Mouse (Mus musculus): ENCODE measurements around the gene Sh3rf3.
"Not testable (repeated sequence)": the region's sequence is repeated elsewhere in the genome, so short reads cannot be mapped to it uniquely, and the experiment has no call there.

The Sh3rf3 gene

DNA sequence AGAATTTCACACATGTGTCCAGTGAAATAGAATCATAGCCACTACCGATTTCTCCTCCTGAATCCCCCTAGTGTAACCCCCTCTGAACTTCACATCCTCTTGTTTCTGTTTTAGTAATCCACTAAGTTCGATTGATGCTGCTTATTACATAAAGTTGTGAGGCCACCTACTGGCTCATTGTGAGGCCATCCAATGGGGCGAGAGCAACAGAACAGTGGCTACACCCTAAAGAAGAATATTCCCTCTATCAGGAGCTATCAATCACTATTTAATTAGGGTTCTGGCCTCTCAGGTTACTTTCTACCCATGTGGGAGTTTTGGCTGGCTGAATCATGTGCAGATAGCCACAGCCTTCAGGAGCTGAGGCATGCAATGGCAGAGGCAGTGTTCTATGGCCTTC lies 182.0 kb downstream of the Sh3rf3 start:
- DNase-seq: no peak

DNA sequence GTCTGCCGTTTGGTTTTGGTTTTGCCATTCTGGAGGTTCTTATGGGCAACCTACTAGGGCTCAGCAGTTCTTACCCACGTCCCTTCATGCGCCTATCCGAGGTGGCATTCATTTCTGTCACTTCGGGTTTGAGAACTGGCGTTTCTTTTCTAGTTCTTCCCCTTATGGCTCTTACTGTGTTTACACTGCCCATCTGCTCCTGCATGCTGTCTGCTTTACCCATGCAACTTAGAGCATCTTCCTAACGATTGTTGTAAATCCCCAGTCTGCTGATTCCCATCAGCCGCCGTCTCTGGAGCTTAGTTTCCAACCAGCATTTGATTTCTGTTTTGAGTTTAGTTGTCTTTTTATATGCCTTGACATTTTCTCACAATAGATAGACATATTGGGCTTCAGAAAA lies 189.2 kb downstream of the Sh3rf3 start:
- no peak for DNase-seq

DNA sequence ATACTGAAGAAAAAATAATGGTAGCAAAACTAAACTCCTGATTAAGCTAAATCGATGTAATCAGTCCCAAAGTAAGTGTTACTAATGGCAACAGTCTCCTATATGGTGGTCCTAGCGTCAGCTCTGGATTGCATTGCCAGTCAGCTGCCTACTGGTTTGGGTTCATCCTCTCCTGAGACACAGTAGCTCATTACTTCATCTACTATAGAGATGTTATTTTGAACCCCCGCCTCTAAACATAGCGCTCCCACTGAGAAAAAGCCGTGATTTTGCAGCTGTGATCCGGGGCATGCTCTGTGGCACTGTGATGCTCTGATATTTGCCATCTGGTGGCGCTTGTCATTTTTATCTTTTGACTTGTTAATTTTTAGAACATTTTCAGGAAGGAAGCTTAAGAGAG lies 198.3 kb downstream of the Sh3rf3 start:
- DNase-seq: no peak

DNA sequence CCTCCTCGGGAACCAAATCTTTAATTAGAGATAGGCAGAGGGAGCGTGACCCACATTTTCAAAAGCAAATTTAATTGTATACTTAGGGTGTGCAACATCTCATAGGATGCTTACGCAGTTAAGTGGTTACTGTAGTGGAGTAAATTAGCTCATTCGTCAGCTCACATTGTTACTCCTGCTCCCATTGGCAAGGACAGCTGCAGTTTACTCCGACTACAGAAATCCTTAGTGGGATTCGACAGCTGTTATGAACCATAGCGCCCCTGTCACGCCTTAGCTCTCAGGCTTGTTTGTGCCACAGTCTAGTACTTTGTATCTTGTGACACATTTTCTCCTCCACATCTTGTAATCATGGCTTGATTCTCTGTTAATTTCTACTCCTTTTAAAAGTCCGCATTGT lies 200.5 kb downstream of the Sh3rf3 start:
- no peak for DNase-seq

DNA sequence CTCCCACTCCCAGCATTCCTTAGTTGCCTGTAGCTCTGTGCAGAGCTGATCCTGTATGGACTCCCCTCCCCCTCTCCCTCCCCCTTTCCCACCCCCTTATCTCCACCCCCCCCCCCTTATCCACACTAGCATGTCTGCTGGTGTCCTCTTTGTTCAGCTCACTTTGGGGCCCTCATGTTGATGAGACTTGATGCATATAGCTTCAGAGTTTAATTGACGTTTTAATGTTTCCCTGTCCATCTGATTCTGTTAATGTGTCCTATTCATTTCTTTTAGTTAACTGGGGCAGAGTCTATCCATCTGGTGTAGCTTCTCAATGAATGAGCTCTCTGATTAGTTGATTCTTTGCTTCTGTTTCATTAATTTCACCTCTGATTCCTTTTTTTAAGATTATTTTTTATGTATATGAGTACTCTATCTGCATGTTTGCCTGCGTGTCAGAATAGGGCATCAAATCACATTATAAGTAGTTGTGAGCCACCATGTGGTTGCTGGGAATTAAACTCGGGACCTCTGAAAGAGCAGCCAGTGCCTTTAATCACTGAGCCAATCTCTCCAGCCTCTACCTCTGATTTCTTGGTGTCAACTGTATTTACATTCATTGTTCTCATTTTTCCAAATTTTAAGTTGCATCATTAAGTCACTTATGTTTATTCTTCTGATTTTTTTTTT lies 206.3 kb downstream of the Sh3rf3 start:
- no peak for DNase-seq

DNA sequence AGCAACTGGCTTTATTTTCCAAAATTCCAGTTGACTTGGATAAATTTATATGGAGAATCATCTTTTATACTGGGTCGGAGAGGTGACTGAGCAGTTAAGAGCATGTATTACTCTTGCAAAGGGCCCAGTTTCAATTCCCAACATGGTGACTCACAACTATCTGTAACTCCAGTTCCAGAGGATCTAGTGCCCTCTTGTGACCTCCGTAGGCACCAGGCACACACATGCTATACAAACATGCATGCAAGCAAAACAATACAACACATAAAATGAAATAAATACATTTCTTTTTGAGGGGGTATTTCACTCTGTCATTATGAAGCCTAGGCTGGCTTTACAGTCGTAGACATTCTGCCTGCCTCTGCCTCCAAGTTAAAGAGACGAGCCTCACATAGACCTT lies 237.3 kb downstream of the Sh3rf3 start:
- DNase-seq: no peak

DNA sequence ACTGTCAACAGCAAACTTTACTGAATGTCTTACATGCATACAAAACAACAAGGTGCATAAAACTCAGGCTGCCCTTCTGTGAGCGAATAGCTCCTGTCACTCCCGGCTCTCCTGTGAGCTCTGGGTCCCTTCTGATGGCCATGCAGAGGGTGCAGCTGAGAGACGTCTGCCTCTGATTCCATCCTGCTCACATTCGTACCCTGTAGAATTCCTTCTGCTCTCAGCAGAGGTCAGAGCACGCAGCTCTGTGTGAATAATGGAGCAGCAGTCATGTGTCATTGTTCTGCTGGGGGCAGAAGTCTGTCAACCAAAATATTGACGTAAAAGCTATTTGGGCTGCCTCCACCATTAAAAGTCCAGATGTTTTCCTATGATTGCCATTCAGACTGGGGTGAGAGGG lies 243.1 kb downstream of the Sh3rf3 start:
- no peak for DNase-seq

DNA sequence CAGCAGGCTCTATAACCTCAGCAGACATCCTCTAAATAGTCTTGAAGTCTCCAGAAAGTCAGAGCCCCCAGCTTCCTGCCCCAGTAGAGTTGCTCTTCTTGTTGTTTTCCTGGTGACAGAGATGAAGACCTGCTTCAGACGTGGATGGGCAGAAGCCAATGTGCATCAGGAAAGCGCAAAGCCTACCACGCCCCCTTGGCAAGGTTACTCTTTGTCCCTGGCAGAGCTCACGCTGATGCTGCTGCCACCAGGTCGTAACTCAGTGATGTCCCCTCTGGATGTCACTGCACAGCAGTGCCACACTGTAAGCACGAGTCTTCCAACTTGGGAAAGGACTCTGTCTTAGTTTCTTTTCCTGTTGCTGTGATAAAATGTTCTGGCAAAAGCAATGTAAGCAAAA lies 253.6 kb downstream of the Sh3rf3 start:
- no peak for DNase-seq

DNA sequence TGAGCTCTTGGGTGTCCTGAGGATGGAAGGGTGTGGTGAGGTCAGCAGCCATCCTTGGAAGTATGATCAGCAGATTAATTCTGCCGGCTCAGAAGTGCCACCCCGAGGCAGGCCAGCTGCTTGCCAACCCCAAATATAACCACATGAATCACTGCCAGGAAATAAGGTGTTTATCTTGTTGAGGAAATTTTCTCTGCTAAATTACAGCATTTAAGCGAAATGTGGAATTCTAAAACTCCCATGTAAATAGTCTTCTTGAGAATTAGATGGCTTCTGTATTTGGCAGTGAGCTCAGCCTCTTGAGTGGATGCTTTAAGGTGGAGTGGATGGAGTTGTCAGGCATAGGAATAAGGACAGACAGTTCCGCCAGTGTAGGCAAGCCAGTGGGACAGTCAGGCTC lies 259.7 kb downstream of the Sh3rf3 start:
- no peak for DNase-seq

DNA sequence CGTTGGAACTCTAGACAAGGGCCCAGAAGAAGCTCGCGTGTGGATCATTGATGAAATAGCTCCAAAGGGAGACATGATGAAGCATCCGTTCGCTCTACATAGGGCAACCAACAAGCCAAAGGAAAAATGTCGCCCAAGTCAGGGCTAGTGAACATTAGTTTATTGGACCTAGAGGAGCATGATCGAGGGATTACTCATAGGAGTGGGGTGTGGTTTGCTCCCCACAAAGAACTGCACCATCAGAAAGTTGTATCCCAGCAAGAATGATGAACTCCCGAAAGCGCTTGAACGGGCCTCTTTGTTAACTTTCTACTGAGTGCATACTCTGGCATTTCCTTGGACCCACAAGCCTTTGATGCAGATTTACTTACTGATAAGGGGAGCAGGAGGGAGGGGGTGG lies 263.5 kb downstream of the Sh3rf3 start:
- no peak for DNase-seq

DNA sequence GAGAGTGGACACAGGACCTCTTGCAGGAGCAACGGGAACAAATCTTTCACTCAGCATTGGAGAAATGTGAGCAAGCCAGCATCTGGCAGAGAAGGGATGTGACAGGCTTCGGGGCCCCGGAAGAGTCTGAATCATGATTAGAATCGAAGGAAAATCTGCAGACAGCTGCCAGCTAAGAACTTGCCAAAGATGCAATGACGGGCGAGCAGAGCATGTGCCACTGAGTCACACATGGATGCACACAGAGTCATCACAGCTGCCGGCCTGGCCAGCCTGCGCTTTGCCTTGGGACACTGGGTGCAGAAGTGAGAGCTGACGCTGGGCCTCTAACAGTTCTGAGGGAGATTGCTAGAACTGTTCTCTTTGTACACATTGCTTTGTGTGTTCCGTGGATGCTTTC lies 264.8 kb downstream of the Sh3rf3 start:
- DNase-seq: no peak

DNA sequence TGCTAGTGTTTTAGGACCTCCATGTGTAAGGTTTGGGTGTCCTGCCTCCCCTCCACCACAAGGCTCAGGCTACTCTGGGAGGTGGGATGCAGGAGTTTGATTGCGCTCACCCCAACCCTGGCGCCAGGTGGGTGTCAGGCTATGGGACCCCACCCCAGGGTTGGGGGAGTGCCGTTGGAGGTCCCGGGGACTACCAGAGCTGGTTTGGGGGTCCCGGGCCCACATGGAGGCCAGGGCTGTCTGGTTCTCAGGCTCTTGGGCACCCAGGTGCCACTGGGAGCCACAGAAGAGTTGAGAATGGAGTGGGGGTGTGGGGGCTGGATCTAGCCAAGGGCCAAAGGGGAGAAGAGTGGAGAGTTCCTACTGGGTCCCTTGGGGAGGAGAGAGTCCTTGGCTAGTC lies 272.4 kb downstream of the Sh3rf3 start:
- no peak for DNase-seq

DNA sequence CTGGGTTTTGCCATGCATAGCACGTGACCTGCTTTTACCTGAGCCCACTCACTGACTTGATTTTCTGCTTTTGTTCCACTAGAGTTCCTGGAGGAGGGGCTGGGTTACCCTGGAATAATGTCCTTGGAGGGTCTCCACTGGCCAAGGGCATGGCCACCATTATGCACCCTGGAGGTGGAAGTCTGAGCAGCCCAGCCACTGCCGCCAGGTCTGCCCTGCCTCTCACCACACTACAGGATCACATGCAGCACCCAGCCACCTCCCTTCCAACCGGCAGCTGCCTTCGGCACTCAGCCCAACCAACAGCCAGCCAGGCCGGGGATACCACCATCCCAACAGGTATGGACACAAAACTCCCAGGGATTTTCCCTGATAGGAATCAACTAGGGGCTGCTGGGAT lies 273.4 kb downstream of the Sh3rf3 start:
- no peak for DNase-seq

DNA sequence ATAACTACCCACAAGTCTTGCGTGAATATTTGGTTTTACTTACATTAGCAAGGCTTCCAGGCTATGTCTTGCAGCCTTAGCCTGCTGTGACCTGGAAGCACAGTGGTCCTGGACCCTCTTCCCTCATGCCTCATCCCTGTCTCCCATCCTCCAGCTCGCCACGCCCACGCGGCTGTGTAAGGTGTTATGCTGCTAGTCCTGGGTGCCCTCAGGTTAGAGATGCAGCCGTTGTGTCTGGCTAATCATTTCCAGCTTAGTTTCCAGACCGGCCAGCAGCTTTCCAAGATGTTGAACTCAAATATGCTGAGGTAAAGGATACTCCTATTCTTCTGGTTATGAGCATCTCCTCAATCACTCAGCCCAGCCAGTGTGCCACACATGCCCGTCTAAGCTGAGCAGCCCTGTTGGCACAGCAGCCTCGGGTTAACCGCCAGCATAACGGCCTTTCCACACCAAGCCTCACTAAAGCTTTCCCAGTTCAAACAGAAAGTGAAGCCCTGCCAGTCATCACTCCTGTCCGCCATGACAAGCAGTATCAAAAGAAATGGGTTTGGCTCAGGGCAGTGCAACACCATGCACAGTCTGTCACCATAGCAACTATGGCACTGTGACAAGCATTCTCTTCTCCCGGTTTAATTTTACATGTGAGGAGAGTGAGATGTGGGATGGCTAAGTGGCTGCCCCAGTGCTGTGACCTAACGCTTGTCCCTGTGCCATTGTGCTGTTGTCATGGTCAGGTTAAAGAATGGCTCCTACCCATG lies 276.9 kb downstream of the Sh3rf3 start:
- DNase-seq: no peak

DNA sequence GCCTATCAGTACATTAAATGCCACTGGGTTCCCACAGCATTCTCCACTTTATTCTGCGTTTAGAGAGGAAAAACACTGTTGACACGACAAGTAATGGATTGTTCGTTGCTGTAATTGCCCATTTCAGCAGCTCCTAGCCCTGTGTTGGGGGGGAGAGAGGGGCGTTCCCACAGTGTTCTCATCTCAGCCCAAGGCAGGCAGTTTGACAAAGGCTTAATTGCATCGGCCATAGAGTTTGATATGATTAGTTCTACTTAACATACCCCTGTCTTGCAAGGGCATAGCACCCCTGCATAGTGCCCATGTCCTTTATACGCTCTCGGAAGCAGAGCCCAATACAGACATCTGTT lies 277.4 kb downstream of the Sh3rf3 start:
- DNase-seq: no peak

DNA sequence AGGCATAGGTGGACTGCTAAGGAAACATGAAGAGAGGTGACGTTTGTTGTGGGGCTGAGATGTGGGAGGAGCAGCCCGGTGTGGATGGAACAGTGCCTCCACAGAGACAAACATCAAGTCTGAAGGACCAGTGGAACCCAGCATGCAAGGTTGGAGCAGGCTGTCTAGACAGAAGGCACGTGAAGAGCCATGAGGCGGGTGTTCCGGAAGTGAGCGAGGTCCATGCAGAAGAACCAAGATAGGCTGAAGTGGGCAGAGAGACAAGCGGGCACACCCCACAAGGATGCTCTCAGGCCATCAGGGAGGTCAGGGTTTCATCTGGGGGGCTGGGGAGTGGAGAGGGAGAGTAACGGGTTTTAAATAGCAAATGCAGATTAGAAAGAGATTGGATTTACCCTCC lies 278.4 kb downstream of the Sh3rf3 start:
- no peak for DNase-seq

DNA sequence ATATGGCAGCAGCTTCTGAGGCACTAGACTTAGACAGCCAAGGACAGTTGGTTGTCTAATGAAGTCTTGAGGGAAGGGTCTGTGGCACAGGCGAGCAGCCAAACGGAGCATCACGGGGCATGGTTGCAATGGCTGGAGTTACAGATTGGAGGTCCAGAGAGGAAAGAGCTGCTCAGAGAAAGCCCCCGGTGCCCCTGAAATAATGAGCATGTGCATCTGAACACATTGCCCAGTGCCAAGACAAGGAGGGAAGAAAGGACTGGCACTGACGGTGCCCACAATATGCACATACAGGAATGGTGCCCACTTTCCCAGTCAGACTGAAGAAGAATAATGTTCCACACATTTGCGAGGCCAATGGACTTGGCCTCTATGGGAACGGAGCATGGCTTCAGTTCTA lies 278.8 kb downstream of the Sh3rf3 start:
- DNase-seq: no peak

DNA sequence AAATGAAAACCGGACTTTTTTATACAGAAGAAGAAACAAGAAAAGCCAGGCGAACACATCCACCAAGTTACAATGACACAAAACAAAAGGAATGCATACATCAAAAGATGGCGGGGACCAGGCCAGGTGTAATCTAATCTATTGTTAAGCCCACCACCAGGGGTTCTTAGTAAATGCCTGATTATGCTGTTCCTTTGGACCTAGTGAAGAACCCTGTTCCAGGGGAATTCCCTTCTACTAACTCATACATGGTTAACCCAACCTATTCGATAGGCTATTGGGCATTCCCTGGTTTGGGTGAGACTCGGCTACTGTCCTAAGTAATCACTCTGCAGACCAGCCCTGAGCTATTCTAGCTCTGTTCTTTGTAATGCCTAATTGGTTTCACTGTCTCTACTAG lies 289.9 kb downstream of the Sh3rf3 start:
- not testable (repeated sequence) for DNase-seq

DNA sequence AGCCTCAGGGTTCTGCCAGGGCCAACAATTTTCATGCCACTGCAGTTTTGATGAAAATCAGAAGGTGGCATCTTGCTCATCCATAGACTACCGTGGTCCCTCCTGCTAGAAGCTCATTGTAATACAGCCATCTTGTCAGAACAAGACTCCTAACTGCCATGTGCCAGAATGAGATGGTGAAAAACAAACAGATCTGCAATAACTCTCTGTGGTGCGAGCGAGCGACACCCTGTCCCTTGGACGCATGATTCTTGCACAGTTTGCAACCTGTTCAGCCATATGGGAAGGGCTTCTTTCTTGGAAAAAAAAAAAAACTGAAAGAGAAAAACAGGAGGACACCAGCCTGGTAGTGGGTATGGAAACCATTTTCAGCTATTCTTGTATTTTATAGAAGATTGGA lies 291.5 kb downstream of the Sh3rf3 start:
- no peak for DNase-seq

DNA sequence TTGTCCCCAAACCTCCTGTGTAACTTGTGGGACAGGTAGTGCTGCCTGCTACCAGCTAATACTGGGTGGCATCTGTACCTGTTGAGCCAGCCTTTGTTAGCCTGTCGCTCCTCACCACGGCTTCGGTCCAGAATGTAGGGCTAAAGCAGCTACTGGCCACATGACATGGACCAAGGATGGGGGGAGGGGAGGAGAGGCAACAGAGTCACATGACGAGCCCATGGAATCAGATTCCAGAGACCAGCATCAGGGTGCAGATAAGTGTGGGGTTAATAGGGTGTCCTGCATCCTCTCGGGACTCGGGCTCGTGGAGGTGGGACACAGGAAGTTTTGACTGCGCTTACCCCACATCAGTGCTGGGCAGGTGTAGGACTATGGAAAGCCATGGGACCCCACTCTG lies 292.7 kb downstream of the Sh3rf3 start:
- DNase-seq: no peak

DNA sequence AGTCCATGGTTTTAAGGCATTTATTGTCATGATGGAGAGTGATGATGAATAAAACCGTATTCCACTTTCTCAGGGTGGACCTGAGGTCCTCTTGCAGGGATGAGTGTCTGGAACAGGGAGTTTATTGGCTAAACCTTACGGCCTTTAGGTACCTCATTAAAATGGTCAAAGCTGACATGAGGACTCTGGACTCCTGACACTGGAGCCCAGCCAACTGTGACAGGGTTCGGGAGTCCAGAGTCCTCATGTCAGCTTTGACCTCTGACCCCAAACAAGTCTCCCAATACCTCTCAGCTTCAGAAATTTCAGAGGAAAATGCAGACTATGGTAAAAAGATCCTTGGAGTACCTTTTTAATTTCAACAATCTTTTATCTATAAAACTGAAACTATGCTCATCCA lies 293.5 kb downstream of the Sh3rf3 start:
- DNase-seq: no peak

DNA sequence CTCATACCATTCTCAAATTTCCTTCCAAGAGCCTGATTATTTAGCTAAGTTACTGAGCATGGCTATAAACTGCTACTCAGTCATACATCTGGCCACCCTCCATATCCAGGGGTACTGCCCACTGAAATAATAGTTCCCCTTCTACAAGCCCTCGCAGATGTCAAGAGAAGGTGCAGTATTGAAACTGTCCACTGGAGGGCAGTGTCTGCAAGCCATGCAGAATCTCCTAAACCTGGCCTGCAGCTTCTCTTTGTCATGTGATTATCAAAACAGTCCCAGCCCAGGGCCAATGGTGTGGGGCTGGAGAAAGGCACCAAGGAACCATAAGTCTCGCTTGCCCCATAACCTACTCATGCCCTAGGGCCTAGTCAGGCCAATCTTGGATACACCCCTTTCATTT lies 295.9 kb downstream of the Sh3rf3 start:
- DNase-seq: no peak

DNA sequence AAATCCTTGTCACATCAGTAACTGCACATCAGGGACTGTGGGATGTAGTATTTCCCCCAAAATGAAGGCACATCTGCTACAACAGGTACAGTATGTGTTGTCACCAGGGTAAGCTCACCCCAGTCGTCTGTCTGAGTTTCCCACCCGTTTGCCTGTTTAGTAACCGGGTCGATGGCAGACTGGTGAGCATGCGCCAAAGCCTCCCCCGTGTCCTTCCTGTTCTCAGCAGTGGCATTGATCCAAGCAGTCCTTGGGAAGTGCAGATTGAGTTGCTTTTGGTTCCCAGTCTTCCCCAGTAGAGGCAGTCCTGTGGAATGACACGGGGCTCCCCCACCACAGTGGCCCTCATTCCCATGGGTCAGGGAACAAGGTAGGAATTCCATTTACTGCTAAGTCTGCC lies 297.2 kb downstream of the Sh3rf3 start:
- no peak for DNase-seq

DNA sequence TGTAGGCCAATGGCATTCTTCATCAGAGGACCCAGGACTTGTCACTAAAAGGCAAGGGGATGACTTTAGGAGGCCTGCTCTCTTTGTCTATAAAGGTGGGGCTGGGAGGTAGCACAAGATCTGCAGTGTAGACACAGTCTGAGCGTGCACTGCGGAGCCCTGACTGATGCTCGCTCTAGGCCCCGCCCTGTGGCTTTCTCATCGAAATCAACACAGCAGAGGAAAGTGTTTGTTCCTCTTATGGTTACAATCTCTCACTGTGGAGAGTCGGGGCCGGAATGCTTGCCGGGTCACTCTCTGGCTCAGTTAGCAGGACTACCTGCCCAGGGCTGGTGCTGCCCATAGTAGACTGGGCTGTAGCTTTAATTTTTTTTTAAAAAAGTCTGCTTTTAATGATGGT lies 299.6 kb downstream of the Sh3rf3 start:
- DNase-seq: no peak

DNA sequence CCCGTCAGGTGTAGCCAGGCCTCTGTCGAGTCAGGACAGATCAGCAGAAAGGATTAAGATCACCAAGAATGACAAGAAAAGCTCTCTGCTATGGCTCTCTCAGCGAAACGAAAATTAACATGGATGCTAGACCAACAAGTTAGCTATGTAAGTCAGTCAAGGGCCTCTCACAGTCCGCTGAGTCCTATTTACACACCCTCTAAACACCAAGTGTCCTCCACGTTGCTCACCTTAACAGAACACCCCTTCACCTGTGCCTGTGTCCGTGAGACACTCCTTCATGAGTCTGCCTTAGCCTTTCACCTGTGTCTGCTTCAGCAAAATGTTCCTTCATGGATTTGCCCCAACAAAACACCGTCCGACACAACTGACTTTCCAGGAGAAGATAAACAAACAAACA lies 300.2 kb downstream of the Sh3rf3 start:
- no peak for DNase-seq
